Mouse (Mus musculus): ENCODE results near the gene Mrpl24.

Gene Mrpl24

DNA sequence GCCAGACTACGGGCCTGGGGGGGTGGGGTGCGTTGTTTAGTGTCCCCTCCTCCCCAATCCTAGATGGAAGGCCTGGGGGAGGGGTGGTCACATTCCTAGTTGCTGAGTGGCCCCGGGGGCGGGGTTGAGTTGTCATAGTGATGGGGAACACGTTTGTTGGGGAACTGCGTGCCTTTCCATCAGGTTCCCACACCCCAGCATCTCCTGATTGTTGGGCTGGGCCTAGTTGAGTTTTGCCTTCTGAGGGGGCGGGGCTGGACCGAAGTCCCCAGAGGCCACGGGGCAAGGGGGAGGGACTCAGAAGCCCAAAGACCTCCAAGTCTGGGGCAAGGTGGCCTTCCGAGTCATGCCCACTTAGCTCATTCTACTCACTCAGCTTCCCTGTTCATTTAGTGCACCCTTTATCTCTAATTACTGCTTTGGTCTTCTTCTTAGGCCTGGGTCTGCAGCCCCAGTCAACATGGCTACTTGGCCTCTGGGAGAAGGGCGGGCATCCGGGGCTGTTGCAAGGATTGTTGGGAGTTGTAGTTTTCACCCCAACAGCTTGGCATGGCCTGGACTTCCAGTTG lies 8.6 kb upstream of the Mrpl24 start:
- DNase-seq, result peak; percentile 40

DNA sequence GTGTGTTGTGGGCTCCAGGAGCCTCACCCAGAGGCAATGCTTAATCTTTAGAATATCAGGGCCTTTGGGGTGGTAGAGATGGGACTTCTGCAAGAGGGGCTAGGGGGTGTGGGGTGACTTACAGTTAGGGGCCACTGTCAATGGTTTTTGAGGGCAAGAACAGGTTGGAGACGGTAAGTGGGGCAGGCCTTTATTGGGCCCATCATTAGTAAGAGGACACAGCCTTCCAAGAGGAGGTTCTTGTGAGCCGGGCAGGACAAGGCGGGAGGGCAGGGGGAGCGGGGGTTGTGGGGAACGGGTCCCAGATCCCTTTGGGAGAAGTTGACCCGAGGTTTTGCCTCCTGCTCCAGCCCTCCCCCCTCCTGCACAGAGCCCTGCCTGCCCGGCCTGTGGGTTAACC lies 5.8 kb upstream of the Mrpl24 start:
- DNase-seq, result no peak

DNA sequence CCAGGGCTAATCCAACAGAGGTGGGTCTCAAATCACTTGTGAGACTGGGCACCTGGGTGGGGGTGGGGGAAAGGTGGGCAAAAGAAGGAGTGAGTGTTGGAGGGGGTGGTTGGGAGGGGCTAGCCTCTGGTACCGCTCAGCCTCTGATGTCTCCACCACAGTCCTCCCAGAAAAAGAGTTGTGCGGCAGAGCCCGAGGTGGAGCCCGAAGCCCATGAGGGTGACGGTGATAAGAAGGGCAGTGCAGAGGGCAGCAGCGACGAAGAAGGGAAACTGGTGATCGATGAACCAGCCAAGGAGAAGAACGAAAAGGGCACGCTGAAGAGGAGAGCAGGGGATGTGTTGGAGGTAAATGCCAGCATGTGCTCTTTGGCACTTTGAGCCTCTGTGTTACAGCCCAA lies 5.4 kb upstream of the Mrpl24 start:
- no peak for DNase-seq

DNA sequence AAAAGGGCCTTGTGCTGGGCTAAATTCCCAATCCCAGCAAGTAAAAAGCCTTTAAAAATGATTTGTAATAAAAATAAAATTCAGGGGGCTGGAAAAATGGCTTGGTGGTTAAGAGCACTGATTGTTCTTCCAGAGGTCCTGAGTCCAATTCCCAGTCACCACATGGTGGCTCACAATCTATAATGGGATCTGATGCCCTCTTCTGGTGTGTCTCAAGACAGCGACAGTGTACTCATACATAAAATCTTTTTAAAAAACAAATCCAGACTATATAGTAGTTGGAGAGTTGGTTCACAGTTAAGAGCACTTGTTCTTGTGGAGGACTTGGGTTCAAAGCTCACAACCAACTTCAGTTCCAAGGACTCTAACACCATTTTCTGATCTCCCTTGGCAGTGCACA lies 2.3 kb upstream of the Mrpl24 start:
- DNase-seq, result no peak

DNA sequence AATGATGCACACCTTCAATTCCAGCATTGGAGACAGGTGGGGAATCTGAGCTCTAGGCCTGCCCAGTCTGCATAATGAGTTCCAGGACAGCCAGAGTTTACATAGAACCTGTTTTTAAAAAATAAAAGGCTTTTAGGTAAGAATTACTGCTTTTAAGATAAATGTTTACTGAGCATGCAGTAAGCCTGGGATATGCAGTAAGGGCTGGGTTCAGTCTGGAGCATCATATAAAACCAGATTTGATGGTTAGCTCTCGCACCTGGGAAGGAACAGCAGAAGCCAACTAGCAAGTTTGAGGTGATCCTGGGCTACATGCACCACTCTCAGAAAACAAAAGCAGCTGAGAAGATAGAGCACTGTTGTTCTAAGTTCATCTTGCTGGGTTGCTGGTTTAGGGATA lies 755 bp upstream of the Mrpl24 start:
- DNase-seq, result no peak

DNA sequence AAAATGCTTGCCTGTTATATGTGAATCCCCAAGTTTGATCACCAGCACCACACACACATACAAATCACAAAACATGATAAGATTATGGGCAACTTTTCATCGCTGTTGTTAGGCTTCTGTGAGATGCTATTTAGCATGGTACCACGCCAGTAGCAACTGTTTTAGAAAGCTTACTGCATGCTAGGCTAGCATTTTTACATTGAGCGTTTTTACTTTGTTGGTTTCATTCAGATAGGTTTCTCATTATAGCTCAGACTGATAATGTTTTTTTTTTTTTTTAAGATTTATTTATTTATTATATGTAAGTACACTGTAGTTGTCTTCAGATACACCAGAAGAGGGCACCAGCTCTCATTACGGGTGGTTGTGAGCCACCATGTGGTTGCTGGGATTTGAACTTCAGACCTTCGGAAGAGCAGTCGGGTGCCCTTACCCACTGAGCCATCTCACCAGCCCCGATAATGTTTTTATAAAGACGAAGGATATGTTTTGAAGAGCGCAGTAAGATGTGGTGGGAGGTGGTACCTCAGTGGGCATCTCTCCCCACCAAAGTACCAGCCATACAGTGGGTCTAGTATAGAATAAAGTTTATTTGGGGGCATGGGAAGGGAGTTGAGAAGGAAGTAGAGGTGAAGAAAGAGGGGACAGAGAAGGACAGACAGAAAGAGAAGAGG lies 1.1 kb downstream of the Mrpl24 start:
- DNase-seq, result no peak

DNA sequence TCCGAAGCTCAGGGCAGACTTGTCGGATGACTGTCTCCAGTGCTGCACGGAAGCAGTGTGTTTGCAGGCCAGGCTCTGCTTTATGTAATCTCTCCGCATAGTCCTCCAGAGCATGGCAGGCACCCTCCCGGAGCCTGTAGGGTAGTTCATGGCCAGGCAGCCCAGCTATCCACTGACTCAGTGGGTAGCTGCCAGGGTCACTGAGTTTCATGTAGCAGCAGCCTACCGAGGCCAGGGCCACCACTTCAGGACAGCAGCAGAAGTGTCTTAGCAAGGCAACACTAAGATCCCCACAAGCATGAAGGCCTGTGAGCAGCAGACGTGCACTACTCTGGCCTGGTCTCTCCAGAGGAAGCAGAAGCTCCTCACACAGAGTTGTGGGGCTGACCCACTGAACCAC lies 5.7 kb downstream of the Mrpl24 start:
- DNase-seq, result no peak

DNA sequence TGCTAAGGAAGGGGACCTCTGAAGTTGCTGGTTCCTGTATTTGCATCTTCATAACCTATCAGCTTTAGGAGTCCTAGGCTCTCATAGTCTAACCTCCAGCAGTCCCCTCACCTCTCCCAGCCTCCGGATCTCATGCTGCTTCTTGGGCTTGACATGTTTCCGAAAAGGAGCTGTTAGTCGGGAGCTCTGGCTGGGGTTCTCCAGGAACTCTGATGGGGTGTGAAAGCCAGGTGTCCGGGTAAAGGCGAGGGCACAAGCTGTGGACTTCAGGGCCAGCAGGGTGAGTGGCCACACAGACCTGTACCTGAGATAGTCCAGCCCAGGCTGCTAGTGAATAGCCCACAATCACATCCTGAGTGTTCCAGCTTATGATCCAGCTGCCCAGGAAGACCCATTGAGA lies 8.1 kb downstream of the Mrpl24 start:
- no peak for DNase-seq

DNA sequence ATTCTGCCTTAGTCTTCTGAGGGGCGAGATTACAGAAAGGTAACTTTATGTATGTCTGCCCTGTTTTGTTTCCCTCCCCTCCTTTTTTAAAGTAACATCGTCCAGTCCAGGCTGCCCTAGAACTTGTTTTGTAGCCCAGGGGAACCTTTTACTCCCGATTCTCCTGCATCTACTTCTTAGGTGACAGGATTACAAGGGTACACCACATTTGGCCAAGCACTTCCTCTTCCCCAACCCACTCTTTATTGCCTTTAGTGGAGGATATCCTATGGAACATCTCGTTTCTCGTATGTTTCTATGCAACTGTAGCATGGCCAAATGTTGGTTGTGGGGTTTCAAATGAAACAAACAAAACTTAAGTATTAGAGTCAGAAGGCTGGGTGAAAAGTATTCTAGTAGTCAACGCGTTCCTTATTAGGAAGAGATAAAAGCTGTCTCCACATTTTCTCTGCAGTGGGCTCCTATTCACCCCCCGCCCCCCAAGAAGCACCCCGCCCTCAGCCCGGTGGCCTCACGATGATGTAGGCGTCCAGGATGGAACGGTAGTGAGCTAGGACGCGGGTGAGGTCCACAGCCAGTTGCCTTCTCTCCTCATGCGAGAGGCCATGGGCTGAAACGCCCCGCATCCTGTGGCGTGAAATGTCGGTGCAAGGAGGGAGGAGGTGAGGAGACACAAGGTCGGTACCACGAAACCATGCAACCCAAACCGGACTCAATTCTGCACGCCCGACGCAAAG lies 10.2 kb downstream of the Mrpl24 start:
- no peak for DNase-seq

DNA sequence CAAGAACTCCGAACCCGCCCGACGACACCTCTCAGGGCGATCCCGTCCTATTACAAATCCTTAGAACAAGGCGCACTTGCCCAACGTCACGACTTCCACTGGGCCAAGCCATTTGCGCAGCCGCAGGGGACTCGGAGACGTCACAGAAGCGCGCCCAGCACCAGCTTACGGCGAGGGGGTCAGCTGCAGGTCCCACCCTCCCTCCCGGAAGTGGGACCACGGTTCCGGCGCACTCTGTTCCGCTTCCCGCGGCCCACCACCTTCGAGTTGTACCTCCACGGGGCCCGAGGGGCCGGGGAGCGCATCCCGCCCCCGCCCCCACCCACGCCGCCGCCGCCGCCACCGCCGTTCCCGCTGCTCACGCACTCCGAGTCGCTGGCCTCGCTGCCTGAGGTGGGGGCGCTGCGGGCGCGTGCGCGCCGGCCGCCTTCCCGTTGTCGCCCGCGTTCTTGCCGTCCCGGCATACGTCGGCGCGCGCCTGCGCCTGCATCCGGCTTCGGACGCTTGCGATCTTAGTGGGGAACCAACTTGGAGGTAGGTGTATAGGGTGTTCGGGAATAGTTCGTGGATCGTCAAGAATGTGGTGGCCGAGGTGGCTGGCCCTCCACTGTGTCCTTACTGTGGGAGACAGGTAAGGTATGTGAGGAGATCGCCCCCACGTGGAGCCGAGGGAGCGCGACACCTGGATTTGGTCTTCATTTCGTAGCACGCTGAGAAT lies 10.9 kb downstream of the Mrpl24 start, which contains the start of the genes Isg20l2 and Rrnad1:
TSS of gene Isg20l2 (plus strand) at position 237 of the 718 bp plus-strand sequence.
TSS of gene Rrnad1 (minus strand) at position 640 of the 718 bp plus-strand sequence.
- DNase-seq, result peak; percentile 98

DNA sequence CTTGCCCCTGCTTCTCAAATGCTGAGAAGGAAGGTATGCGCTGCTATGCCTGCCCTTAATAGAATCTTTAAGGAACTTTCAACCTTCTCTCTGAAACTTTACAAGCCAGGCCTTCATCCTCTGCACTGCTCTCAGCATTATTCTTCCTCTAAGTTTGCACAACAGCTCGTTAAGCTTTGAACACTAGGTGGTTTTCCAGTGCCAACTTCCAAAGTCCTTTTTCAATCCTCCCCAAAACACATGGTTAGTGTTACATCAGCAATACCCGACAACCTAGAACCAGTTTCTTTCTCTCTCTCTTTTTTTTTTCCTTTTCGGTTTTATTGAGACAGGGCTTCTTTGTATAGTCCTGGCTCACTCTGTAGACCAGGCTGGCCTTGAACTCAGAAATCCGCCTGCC lies 14.7 kb downstream of the Mrpl24 start:
- no peak for DNase-seq

DNA sequence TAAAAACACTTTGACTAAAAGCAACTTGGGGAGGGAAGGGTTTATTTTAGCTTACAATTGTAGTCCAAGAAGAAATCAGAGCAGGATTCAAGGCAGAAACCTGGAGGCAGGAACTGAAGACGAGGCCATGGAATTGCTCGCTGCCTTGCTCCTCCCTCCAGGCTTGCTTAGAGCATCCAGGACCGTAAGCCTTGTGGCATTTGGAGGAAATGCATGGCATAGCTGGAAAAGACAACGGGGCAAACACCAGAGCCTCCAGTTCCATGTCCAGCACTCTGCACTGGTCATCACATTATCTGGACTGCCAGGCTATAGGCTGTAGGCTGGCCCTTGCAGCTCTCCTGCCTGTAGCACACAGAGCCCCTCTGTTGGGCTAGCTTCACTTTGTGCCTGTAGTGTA lies 15.2 kb downstream of the Mrpl24 start:
- DNase-seq, result no peak

DNA sequence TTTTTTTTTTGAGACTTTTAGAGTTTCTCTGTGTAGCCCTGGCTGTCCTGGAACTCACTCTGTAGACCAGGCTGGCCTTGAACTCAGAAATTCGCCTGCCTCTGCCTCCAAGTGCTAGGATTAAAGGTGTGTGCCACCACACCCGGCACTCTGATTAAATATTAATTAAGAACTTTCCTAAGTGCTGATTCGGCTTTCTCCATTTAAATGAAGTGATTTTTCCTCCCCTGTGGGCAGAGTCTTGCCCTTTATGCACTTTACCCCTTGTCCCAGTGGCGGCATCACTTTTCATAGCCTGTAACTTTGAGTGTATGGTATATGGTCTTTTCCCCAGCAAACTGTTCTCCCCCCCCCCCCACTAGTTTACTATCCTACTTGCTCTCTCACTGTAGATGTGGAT lies 15.9 kb downstream of the Mrpl24 start:
- DNase-seq, result no peak

DNA sequence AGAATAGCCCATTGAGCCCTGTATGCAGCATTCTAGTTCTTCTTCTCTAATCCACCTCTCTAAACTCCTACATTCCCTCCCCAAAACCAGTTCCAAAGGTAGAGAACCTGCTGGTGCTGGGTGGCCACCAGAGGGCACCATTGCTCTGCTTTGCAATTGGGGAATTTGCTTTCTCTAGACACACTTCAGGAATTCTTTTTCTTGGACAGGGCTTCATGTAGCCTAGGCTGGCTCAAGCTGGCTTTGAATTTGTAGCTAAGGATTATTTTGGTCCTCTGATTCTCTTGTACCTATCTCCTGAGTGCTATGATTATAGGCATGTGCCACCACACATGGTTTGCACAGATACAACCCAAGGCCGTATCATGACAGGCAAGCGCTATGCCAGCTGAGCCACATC lies 16.5 kb downstream of the Mrpl24 start:
- peak; percentile 78 for DNase-seq

DNA sequence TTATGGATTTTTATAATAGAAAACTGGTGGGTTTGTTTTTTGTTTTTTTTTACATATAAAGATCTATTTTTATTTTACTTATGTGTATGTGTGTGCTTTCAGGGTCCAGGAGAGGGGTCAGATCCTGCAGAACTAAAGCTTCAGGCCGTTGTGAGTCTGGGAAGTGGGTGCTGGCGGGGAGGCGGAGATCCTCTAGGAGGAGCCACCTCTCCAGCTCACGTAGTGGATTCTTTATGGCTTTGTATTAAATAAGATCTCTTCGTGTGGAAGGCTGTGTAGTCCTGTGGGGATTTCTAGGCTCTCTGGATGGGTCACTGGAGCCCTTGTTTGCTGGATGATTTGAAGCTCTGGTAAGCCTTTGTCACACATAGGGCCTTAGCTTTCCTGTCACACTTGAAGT lies 21.3 kb downstream of the Mrpl24 start:
- no peak for DNase-seq

DNA sequence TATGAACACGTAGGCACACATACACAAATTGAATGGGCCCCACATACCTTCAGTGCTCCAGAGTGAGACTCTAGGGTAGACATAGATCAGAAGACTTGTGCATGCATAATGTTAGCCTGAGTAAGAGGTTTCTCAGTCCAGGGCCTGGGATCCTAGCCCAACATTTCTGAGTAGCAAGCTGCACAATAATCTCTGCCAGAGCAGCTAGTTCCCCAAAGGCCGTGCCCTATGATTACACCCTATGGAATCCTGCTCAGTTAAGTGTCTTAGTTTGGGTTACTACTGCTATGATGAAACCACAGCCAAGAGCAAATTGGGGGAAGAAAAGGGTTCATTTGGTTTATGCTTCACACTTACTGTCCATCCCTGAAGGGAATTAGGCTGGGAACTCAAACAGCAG lies 23.2 kb downstream of the Mrpl24 start:
- DNase-seq, result no peak

DNA sequence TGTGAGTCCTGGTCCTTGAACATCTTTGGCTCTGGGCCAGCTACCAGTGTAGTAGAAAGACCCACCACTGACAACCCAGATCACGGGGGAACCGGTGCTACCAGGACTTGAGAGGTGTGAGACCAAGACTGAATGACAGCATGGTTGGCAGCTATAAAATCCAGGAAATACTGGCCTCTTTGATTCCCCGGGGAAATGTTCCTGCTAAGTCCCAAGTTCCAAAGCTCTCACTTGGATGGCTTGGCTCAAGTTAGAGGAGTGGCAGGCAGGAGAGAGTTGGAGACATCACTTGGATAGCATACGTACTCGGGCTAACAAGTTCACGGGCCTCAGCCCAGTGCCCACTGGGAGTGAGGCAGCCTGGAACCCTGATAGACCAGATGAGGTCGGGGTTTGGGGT lies 24.3 kb downstream of the Mrpl24 start:
- DNase-seq, result no peak

DNA sequence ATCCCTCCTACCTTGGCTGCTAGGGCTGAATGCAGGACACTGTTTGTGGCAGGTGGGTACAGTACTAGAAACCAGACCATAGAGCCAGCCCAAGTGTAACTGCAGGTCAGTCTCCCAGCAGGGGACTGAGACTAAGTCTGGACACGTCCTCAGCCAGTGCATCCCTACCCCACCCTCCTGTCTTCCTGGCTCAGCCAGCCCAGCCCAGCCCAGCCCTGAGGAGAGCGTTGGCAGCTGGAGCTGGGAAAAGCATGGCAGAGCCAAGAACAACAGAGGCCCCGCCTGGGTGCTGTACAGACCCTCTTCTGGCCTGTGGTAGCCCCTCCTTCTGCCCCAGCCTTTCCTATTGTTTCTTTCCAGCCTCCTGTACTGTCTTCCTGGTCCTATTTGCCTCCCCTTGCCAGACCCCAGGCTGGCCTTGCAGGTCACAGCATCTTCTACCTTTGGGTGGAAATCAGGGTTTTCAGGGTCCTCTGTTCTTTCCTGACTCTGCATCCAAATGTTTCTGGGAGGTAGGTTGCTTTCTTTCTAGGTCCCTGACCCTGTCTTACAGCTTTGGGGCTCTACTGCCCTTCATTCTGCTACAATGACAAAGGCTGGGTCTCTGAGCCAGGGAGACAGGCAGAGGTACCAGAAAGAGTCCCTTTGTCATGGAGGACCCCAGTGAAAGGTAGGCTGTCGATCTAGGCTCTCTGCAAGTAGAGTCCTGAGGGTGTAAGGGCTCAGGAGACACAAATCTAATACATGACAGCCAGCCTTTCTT lies 25.7 kb downstream of the Mrpl24 start:
- no peak for DNase-seq

DNA sequence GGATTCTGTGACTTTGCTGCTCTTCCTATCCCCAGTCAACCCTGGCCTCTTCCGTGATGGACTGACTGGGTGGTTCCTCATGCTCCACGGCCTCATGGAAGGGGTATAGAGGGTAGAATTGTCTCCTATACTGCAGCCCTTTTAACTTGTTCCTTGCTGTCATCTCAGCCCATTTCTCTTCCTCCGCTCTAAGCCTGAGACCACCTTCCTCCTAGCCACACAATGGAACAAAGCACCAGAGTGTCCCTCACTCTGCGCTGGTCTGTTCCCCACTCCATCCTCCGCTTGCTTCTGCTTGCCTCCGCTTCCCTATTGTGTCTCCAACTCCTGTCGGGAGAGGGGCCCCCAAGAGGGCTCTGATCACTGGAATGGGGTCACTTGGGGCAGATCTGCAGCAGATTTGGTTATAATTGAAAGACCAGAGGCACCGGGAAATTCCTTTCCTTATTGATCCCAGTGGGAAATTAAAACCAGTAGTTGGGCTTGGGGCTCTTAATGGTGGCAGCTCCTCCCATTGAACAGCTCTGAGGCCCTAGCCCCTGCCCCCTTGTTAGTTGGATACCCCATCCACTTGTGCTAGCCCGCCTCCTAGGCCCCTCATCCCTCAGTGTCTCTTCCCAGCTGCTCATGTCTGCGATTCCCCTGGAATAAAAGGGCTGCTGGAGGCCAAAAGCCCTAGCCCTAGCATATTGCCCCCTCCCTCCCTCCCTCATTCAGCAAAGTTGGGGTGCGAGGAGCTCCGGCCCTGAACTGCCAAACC lies 26.7 kb downstream of the Mrpl24 start:
- no peak for DNase-seq

DNA sequence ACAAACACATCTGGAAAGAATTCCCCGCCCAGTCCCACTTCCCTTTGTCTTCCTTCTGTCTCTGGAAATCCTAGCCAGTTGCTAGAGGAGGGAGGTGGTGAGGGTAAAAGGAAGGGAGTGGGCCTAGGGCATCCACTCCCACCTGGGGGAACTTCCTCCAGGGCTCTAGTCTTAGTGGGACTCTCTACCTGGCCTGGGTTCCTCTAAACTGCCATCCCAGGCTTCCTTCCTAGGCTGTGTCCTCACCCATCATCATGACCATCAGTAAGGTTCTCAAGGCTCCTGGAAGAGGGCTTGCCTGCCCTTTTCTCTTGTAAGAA lies 27.2 kb downstream of the Mrpl24 start:
- no peak for DNase-seq

DNA sequence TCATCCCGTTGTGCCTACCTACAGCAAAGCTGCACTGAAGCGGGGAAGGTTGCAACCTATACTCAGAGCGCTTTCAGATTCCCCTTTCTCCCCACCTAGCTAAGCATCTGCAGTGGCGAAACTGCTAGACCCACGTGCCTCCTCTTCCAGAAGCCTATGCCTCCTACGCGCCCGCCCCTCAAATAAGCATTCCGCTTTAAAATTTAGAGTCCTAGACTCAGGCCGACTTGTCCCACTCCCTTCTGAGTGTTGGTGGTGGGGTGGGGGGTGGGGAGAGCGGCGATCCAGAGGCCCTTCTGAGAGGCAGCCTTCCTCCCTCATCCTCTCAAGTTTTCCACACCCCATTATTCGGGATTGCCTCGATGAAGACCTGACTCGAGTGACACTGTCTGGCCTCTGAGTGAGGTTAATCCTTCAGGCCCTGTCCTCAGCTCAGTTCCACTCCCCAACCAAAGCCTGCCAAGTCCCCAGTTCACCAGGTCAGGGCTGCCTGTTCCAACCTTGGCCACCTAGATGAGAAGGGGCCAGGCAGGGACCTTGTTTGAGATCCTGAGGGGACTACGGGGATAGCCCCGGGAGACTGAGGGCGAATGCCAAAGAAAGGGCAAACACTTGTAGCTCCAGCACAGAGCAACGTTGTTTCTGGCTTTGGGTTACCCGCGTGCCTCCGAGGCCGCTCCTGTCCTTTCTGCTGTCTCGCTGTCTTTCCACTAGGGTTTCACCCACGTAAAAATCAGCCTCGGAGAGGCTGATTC lies 27.9 kb downstream of the Mrpl24 start:
- no peak for DNase-seq

DNA sequence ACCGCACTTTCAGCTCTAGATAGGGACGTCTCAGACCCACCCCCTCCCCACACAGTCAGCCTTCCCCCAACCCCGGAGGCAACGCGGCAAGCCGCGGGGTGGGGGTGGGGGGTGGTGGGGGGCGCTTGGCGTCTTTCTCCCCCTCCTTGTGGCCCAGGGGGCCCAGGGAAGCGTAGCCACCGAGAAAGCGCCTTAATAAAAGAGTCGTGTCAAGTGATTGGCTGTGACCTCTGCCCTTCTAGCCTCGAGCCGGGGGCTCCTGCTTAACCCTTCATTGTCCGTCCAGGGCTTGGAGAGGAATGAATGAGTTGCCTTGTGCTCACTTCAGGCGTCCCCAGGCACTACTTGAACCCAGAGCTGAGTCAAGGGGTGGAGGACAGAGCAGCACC lies 28.5 kb downstream of the Mrpl24 start:
- DNase-seq, result no peak

Measured in right cerebral cortex, adult 18-20 months (tissue).